Mouse (Mus musculus) A20 (cell line): ENCODE results near the gene Cbfb.

Source experiments
- DNase-seq: peaks from one replicate; pipeline ENCODE4 v3.0.0-alpha.2; 2011; ENCODE audit warnings: low read depth, low spot score

Cbfb gene

DNA sequence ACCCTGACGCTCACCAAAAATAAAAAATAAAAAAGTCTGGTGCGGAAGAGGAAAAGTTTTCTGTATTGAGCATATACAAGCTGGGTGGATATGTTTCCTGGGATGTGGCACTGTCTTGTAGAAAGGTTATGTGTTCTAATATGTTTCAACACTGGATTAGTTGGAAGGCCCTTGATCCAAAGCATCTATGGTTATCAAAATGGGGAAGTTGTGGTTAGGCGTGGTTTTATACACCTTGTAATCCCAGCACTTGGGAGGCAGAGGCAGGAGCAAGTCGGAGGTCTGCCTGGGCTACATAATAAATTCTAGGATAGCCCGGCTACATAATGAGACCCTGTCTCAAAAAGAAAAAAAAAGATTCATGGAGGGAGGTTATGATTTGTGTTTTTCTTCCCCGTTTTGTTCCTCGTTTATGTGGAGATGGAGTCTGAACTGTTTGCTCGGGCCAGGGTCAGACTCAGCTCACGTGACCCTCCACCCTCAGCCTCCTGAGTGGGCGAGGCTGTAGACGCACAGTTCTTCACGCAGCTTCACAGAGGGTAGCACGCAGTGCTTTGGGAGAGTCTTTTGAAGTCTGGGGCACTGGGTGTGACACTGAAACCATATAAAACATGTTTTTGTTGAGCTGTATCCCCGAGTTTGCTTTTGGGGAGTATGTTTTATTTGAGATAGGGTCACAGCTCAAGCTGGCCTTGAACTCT lies 67.1 kb downstream of the Cbfb start:
- DNase-seq: no peak

DNA sequence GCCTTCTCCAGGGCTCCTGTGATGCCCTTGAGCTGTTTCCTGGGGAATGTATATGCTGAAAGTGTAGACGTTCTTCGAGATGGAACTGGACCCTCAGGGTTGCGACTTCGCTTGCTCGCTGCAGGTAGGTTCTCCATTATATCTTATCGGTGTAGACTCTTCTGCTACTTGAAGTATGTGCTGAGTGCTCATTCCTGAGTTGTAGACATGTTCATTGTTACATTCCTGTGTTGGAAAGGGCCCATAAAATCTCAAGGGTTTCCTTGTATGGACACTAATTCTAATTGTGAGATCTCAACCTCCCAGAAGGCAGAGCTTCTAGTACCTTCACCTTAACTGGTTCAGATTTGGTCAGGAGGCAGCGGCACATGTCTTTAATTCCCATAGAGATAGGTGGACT lies 70.5 kb downstream of the Cbfb start:
- no peak for DNase-seq

DNA sequence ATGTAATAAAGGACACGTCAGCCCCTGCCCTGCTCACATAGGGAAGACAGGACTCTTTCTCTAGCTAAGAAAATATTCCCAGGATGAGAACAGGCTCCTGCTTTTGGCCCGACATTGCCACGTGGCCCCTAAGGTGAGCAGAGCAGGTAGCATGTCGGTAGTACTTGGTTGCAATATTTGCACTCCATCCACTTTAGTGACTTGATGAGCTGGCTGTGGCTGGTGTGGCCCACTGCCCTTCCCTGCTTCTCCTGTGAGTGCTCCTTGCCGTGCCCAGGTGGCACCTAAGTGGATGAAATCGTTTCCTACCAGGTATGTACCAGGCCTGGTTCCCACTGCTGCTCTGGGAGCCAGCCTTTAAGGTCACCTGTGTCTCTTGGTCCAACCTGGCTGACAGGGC lies 81.5 kb downstream of the Cbfb start:
- DNase-seq: no peak

DNA sequence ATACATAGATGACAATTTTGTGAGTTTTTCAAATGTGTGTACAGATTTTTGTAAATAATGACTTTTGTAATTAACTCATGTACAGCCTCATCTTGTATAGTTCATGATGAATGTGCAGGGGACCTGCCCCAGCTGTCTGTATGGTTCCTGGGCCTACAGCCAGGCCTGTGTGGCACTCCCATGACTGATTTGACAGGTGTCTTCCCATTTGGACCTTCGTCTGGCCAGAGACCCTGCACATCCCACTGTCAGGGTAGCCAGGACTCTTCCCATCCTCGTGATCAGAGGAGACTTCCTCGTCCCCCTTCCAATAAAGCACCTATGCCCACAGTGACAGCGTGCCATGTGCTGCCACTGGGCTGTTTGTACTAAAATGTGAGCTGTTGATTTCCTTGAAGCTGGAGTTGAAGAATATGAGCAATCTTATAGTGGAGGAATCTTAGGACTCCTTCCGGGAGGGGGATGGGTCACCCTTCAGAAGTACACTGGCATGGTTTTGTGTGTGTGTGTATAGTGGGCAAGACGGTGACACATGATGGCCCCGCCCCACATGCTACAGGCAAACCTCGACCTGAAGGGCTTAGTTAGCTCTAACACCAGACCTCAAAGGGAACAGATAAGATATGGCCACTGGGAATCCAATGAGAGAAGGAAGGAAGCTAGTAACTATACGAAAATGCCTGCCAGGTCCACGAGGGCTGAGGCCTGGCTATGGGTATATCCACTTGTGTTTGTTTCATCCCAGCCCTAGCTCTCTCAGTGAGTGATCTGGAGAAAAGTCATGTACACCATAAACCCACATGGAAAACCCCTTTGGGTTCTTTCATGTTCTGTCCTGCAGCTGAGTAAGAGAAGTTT lies 82.4 kb downstream of the Cbfb start:
- no peak for DNase-seq

DNA sequence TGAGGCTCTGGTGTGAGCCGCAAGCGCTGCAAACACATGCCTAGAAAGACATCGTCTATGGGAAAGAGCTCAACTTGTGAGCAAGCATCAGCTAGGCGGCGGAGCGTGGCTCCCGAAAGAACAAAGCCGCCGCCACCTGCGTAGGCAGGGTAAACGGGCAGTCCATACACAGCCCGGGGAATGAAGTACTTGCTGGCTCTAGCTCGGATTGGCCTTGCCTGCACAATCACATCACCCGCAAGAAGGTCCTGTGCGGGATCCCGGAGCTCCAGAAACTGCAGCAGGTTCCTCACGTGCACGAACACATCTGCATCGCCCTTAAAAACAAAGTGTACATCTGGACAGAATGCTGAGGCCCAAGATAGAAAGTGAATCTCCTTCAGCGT lies 83.3 kb downstream of the Cbfb start:
- no peak for DNase-seq

DNA sequence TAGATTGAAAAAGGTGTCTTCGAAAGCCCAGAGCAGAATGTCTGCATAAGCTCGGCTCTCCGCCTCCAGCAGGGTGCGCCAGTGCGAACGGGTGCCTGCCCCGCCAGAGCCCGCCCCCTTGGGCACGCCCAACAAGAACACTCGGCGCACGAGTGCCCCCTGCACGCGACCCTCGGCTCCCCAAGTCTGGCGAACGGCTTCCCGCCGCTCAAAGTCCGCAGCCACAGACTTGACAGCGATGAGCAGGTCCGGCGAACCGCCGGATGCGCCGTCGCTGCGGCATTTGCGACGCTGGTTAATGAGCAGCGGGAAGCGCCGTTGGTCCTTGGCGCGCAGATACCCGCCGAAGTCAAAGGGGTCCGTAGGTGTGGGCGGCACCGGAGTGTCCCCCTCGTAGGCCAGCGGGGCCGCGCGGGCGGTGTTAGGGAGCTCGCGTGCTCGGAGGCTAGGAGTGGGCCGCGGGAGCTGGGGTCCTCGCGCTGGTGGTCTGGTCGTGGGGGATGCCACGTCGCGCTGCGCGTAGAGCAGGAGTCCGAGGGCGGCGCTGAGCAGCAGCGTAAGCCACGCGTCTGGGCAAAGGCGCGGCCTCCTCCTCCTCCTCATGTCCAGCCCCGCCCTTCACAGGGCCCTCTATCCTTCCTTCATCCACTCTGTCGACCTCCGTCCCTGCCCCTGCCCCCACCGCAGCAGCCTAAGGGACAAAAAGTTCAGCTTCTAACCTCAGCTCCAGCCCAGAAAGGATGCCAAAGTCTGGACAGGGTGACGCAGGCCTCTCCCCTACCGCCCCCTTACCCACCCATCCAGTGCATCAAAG lies 83.9 kb downstream of the Cbfb start:
- DNase-seq: peak; percentile 95

DNA sequence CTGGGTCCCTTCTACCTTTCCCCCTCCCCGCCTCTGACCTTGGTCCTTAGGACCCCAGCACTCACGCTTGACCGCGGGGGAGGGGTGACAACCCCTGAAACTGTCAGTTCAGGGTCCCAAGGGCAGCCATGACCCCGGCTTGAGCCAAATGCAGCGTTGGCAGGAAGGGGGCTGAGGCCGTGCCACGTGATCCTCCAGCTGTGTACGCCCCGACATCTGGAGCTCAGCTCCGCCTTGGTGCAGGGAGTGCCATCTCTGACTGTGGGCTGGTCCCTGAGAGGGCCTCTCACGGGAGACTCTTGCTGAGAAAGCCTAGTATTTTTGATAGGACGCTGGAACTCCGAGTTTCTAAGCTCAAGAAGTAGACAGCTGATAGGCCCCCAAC lies 84.5 kb downstream of the Cbfb start, which contains the start of gene B3gnt9:
Gene B3gnt9, minus strand, starts transcription at position 188 of the 385 bp plus-strand sequence.
- peak; percentile 81 for DNase-seq

DNA sequence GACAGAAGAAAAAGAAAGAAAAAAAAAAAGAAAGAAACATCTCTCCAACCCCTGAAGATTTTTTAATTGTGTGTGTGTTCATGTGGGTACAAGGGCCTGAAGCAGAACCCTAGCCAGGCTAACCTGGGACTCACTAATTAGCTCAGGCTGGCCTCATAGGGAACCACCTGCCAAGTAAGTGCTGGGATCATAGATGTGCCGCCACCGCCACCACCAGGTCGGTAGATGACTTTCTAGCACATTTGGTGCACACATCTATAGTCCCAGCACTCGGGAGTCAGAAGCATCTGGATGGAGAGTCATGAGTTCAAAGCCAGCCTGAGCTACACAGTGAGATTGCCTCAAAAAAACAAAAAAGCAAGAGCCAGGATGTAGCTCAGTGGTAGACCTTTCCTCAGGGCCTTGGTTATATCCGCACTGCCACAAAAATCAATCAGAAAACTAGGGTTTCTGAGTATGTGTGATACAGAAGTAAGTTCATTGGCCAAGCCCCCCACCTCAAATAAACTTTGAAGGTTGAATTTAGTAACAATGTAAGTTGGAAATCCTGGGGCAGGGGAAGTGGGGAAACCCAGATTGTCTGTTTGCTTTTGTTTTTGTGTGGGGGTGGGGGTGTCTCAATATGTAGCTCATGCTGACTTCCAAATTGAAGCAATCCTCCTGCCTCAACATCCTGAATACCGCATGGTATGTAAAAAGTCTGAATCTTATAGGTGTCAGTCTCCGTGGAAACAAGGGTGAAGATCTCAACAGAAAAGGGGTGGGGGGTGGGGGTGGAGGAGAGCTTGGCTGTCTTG lies 87.0 kb downstream of the Cbfb start:
- DNase-seq: no peak

DNA sequence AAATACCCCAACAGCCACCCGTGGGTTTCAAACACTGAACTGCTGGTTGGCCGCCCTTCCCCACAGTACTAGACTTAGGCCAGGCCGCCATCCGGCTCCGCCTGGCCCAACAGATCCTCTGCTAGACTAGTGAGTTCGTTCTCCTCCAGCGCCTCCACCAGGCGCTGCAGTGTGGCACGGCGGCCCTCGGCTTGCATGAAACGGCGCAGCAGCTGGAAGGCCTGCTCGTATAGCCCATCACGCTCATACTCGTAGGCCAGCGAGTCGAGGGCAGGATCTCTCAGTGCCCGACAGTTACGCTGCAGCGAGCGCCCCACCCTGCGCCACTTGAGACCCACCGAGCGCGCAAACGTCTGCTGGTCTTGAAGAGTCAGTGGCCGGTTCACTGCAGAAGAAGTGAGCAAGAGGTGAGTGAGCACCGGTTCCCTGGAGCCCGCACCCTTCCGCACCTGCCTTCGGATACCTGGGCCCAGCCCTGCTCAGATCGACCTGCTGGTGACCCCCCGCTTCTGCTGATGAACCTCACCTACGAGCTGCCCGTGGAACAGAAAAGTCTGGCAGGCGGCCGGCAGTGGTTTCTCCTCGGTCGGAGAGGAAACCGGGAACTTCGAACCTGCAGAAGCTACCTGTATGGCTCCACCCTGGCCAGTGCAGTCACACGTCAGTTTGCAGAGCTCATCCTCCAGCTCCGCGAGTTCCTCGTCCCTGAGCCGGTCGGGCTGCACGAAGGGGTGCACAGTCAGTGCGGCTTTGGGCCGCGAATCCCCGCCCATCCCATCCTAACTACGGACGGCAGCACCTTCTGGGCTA lies 88.6 kb downstream of the Cbfb start:
- DNase-seq: no peak

DNA sequence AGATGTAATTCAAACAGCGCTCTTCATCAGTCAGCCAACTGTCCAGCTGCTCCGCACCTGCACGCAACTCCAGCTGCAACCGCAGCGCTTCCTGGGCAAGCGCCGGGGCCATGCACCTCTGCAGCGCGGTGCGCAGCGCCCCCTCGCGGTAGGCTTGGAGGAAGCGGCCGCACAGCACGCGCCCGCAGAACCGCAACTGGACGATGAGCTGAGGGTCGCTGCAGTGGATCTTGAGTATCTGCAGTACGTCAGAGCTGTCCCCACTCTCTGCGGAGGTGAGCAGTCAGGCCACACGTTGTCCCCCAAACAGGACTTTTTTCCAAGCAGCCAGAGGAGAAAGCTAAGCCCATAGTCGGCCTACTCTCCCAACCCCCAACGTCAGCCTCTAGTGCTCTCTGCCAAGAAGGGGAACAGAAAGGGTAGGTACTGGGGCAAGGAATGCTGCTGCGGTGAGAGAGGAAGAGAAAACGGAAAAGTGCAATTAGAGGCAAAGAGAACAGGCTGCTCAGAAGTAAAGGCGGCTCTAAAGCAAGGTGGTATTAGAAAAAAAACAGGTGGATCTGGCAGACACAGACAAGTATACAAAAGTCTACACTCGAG lies 89.3 kb downstream of the Cbfb start:
- peak; percentile 92 for DNase-seq

DNA sequence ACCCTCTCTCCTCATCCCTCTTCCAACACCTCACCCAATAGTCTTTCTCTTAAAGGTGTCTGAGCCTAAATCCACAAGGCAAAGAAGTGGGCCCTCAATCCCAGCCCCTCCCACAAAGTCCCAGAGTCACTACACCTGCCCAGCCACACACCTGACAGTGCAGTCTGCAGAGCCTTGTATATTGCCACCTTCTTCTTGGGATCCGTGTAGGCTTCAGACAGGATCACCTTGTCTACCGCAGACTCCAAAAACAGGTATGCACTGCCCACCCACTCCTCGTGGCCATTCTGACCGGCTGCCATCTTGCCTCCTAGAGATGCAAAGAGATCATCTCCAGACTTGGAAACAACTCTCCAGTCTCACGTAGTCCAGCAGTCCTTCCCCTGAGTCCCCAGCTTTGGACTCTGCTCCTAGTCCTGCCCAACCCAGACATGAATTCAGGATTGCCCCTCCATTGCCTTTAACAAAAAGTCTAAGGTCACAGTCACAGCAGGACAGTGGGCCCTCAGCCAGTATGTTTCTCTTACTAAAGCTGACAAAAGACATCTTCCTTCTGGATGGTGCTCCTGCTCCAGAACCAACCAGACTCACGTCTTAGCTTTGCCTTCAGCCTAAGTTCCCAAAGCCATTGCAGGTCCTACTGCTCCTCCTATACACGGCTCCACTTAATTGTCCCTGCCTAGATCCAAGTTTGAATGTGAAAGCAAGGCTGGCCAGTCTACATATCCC lies 90.1 kb downstream of the Cbfb start:
- no peak for DNase-seq

DNA sequence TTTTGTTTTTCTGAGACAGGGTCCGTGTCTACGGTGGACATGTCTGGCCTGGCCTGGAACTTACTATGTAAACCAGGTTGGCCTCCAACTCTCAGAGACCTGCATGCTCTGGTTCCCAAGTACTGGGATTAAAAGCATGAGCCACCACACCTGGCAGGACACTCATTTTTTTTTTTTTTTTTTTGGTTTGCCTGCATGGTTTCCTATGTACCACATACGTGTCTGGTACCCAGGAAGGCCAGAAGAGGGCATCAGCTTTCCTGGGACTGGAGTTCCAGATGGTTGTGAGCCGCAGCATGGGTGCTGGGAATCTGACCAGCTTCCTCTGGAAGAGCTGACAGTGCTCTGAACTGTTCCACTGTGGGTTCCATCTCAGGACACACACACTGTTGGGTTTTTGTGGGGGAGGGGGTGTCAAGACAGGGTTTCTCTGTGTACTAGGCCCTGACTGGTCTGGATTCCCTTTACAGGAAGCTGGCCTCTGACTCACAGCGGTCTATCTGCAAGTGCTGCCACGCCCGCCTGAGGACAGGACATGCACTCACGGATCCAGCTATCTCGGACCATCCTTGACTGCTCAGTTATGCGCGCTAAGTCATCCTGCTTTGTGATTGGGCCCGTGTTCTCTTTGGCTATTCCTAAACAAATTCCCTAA lies 91.0 kb downstream of the Cbfb start:
- no peak for DNase-seq

DNA sequence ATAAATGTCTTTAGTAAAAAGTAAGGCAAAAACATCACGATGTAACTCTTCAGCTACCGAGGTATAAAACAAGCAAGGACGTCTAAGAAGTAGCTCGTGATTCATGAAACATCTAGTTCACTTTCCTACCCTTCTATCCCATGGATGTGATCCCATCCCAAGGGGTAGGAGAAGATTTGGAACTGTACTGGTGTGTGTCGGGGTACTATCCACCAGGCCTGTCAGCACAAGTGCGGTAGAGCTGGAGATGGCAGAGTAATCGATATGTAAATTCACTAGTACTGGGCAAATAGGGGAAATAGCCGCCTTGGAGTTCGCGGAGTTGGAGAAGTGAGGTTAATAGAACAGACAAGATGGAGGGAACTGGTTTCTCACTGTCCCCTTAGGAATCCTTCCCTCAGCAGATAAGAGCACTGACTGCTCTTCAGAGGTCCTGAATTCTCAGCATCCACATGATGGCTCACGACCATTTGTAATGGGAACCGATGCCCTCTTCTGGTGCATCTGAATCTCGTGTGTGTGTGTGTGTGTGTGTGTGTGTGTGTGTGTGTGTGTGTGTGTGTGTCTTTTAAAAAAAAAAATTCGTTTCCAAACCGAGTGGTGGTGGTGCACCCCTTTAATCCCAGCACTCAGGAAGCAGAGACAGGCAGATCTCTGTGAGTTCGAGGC lies 92.9 kb downstream of the Cbfb start:
- peak; percentile 53 for DNase-seq

DNA sequence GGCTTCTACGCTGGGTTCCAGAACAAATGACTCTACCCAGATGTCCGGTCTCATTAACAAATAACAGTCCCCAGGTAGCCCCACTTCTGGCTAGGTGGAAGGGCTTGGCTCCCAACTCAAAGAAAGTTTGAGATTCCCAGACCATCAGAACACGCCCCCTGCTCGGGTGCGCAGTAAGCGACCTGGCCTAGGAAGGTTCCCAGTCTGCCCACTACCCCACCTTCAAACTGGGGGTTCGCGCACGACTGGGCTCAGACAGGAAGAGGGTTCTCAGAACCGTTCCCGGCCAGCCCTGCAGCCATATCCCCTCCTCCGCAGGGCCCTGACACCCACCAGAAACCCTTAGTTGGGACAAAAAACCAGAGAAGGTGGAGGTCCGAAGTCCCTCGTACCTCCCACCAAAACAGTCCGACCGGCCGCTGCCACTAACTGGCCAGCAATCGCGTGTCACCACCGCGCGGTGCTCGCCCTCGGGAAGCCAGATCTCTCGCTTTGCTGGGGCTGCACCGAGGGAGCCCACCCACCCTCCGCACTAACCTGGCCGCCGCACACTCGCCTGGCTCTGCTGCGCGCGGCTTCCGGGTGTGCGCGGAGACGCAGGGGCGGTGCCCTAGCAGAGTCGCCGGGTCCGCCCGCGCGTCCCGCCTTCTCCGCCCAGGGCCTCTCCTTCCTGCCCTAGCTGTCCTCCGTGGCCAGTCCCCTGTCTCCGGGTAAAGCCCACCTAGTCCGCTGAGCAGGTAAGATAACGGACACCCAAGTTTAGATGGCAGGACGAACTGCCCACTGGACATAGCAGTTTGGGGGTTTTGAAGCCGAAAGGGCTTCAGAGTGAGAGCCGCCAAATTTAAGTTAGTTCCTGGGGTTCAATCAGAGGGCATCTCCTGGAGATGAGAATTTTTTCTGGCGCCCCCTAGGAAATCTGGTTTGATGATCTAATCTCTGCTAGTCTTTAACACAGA lies 93.8 kb downstream of the Cbfb start, which contains the start of the genes Tradd and Fbxl8:
Gene Tradd, minus strand, starts transcription at position 586 of the 959 bp plus-strand sequence.
Gene Fbxl8, plus strand, starts transcription at position 625 of the 959 bp plus-strand sequence.
- peak; percentile 90 for DNase-seq

DNA sequence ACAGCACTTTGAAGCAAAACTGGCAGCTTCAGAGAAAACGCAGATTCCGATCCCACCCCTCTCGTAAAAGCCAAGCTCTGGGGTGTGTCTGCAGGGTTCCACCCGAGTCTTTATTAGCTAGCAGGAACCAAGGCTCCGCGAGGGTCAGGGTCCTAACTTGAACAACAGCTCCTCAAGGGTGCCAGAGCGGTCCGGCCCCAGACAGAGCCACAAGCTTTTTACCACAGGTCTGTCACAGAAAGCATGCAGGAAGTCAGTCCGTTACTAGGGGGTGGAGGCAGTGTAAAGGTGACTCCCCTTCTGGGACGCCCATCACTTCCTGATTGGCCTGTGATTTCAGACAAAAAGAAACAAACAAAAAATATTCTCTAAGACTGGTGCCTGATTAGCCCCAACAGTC lies 94.7 kb downstream of the Cbfb start:
- DNase-seq: peak; percentile 87

DNA sequence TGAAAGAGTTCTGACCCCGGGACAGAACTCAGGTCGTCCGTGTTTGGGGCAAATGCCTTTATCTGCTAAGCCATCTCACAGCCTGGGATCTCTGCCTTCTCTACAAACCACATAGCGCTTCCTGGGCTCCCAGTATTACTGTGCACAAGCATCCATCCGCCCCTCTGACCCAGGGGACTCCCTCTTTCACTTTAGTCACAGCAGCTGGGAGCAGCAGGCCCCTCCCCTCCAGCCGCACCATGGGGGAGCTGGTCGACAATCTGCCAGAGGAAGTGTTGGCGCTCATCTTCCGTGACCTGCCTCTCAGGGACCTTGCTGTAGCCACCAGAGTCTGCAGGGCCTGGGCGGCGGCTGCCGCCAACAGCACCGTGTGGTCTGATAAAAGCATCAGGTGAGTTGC lies 96.3 kb downstream of the Cbfb start:
- DNase-seq: peak; percentile 49
